Mouse (Mus musculus) neural tube, embryonic 11.5 days (tissue): ENCODE data around the gene Chchd2. TPM values are rescaled to one million over a fixed set of nuclear protein-coding genes. Genes with fewer than 3 reads are reported as not detected.
A peak's percentile ranks its signal among the peaks of the same experiment; 100 is the strongest.

Source experiments
- ATAC-seq: fragments of 200-750 bp; cut with Nextera tagmentation; 2 replicates; pipeline ENCODE4 v1.8.0; 2017; ENCODE audit warnings: moderate number of reproducible peaks, mild to moderate bottlenecking, moderate TSS enrichment, moderate library complexity; ENCODE audit not compliant: insufficient read depth, low FRiP score, low TSS enrichment
- DNase-seq: peaks from one replicate; pipeline ENCODE4 v3.0.0-alpha.2; 2015; ENCODE audit warnings: low spot score
- H3K27ac ChIP-seq: fragments of 300-500 bp; sonication (generic); 2 replicates; pipeline ENCODE4 v1.5.1; 2014; ENCODE audit warnings: low read depth, mild to moderate bottlenecking, low read length
- H3K27me3 ChIP-seq: fragments of 300-500 bp; sonication (generic); 2 replicates; pipeline ENCODE4 v1.6.1; 2014; ENCODE audit warnings: mild to moderate bottlenecking, low read length, mixed read lengths; ENCODE audit not compliant: control insufficient read depth, insufficient read depth
- H3K36me3 ChIP-seq: fragments of 300-500 bp; sonication (generic); 2 replicates; pipeline ENCODE4 v1.6.1; 2014; ENCODE audit warnings: mild to moderate bottlenecking, low read length, moderate library complexity, mixed read lengths; ENCODE audit not compliant: control insufficient read depth, insufficient read depth
- H3K4me1 ChIP-seq: fragments of 300-500 bp; sonication (generic); 2 replicates; pipeline ENCODE4 v1.6.1; 2014; ENCODE audit warnings: low read length, mixed read lengths; ENCODE audit not compliant: control insufficient read depth, insufficient read depth
- H3K4me2 ChIP-seq: fragments of 300-500 bp; sonication (generic); 2 replicates; pipeline ENCODE4 v1.6.1; 2014; ENCODE audit warnings: low read depth, mild to moderate bottlenecking, moderate library complexity
- H3K4me3 ChIP-seq: fragments of 300-500 bp; sonication (generic); 2 replicates; pipeline ENCODE4 v1.5.1; 2014; ENCODE audit warnings: low read depth, low read length
- H3K9ac ChIP-seq: fragments of 300-500 bp; sonication (generic); 2 replicates; pipeline ENCODE4 v1.6.1; 2014; ENCODE audit warnings: mild to moderate bottlenecking, low read length
- H3K9me3 ChIP-seq: fragments of 300-500 bp; sonication (generic); 2 replicates; pipeline ENCODE4 v1.6.1; 2016; ENCODE audit warnings: low read length; ENCODE audit not compliant: control insufficient read depth
- WGBS: fragments of 180-500 bp; shearing (Covaris S2); extraction: QIAGEN DNeasy Blood & Tissue Kit; methylation state at CpG from one replicate; pipeline ENCODE4 v1.1.7; 2014; 5-methylcytosine and 5-hydroxymethylcytosine counted together
- polyA plus RNA-seq: library from polyadenylated mRNA; unstranded; fragments of >200 nt; fragmentation: Nextera tagmentation; extraction: Ambion mirVana; gene quantifications from 2 replicates; pipeline ENCODE4 v1.2.1, GENCODE M21; 2014

Chchd2 gene
- 988 and 1,013 TPM in 2 replicates for polyA plus RNA-seq

DNA sequence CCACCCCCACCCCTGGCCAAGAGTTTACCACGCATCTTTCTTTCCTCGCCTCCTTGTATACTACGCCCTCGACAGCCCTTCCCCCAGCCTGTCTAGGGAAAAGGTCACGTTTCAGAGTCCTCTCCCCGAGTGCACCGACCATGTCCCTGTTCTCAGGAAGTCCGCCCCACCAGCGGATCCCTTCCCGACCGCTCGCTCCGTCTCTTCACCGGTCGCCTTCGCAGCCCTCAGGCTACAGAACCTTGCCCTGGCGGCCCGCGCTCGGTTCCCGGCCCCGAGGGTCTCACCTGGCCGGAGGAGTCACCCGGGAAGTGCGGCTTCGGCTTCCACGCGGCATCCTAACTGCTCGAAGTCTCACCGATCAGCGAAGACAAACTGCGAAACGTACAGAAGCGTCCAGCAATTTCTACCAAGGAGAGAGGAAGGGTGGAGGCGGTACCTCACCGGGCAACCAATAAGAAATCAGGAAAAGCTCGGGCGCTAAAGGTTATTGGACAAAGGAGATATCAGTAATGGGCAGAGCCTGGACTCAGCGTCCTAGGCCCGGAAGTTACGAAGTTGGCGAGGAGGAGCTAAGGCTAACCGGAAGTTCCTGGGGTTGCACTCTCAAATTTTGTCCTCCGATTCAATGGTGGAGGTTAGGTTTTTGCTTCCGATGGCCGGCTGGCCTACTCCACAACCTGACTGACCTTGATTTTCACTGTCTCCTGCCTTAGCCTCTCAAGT lies at the start of gene Chchd2:
Chchd2 (minus strand) TSS at position 560 of the 726 bp plus-strand sequence.
- Histone ChIP-seq H3K4me3 (peak within 1 kb of the TSS; percentile 72), H3K9me3 (no peaks in the 10 kb centered on the region), H3K27ac (peak within 1 kb of the TSS; percentile 89), H3K9ac (peak within 1 kb of the TSS; percentile 88), H3K27me3 (no peaks in the 10 kb centered on the region), H3K36me3 (peaks cover 5% of the 10 kb centered on the region; the same call in 1 of the 2 replicates), H3K4me2 (peak within 1 kb of the TSS; percentile 84), H3K4me1 (no peaks in the 10 kb centered on the region)
- peak; percentile 99 for ATAC-seq
- WGBS = under 1% methylated on average over 46 of the region's 46 CpGs
- DNase-seq = peak; percentile 91

DNA sequence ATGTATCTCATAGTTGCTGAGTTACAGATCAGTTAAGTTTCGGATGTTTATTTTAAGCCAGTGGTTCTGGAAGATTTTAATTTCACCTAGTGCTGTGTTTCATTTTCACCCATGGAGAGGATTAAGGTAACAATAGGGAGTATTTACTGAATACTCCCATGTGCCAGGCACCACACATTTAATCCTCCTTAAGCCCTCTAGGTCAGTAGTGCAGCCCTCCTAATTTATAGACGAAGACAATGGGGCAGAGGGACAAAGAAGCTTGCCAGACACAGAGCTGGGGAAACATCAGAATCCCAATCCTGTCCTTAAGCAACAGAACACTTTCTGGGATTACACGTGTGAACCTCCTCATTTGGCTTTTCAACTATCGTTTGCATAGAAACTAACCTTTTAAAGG lies 49.7 kb upstream of the Chchd2 start:
- Histone ChIP-seq H3K4me2 (no peak overlapping the region), H3K27ac (no peak overlapping the region), H3K9ac (no peak overlapping the region), H3K4me3 (no peak overlapping the region), H3K27me3 (no peaks in the 10 kb centered on the region), H3K36me3 (no peaks in the 10 kb centered on the region), H3K9me3 (no peaks in the 10 kb centered on the region), H3K4me1 (no peaks in the 10 kb centered on the region)
- no peak for DNase-seq
- ATAC-seq = no peak
- 56% methylated on average over 4 of the region's 4 CpGs for WGBS

DNA sequence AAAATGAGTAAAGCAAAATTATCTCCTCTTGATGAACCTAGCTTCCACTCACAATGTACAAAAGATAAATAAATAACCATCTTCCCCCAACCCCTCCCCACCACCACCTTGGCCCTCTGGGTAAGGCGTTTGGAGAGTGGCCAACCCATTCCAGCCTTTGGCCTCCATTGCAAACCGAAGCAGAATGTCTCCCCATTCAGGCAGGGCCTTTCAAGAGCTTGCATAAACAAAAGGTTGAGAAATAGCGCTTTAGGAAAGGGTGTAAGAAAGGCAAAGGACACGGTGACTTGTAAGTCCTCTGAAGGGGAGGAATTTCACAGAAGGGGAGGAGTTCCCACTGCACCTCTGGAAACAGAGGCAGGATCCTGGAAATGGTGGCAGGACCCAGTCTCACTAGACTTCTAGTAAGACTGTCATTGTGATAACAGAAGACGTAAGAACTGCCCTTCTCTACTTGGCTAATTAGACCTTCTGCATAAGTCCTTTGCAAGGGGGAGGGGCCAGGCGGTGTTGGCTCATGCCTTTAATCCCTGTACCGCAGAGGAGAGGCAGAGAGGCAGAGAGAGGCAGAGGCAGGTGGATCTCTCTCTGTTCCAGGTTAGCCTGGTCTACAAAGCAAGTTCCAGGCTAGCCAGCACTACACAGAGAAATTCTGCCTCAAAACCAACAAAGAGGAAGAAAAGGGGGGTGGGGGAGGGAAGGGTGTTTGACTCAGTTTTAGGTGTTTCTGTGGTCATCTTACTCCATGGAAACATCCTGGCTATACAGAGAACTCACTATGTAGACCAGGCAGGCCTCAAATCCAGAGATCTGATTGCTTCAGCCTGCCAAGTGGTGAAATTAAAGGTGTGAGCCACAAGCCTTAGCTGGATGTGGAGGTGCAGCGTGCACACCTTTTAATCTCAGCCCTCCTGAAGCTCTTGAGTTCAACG lies 42.9 kb upstream of the Chchd2 start:
- 52% methylated on average over 9 of the region's 9 CpGs for WGBS
- no peak overlapping the region for H3K4me3 ChIP-seq

DNA sequence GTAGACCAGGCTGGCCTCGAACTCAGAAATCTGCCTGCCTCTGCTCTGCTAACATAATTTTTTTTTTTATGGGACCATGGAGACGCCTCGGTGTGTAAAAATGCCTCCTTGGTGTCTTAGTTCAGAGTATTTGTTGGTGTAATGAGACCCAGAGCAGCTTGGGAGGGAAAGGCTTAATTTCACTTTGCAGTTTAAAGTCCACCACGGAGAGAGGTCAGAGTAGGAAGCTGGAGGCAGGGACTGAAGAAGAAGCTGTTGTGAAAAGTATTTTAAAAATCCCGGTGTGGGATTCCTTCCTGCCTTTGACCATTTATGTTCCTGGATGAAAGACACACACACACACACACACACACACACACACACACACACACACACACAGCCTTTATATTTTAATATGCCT lies 38.7 kb upstream of the Chchd2 start:
- Histone ChIP-seq H3K9ac (no peak overlapping the region), H3K36me3 (no peaks in the 10 kb centered on the region), H3K4me3 (no peak overlapping the region), H3K9me3 (no peaks in the 10 kb centered on the region), H3K4me1 (no peaks in the 10 kb centered on the region), H3K27ac (no peak overlapping the region), H3K4me2 (no peak overlapping the region), H3K27me3 (no peaks in the 10 kb centered on the region)
- no peak for DNase-seq
- ATAC-seq = no peak
- 84% methylated on average over 5 of the region's 5 CpGs for WGBS

More for the DNA sequence above, 42.9 kb upstream of the Chchd2 start:
- H3K27ac ChIP-seq = no peak overlapping the region
- H3K4me1 ChIP-seq = no peaks in the 10 kb centered on the region
- no peaks in the 10 kb centered on the region for H3K36me3 ChIP-seq
- H3K27me3 ChIP-seq = no peaks in the 10 kb centered on the region
- H3K9me3 ChIP-seq = no peaks in the 10 kb centered on the region
- no peak overlapping the region for H3K9ac ChIP-seq
- DNase-seq (no peak), ATAC-seq (no peak)
- no peak overlapping the region for H3K4me2 ChIP-seq

DNA sequence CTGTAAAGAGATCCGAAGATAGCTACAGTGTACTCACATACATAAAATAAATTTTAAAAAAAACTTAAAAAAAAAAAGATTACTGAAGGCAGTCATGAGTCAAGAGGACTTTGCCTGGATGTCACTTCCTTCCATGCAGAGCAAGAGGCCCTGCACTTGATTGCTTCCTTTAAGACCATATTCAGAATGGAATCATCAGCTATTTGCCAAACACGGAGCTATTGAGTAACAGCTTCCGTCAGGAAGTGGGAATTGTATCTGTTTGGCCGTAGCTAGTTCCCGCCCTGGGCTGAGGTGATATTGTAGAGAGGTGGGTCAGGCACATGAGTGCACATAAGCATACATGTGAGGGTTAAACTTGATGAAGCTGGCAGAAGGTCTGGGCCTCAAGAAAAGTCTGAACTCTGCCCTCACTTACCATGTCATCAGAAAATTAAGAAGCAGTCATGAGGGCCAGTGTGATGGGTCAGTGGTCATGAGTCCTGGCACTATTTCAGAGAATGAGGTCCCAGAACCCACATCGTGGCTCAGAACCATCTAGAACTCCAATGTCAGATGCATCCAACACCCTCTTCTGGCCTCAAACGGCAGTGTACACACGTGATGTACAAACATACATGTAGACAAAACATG lies 37.7 kb upstream of the Chchd2 start:
- no peaks in the 10 kb centered on the region for H3K9me3 ChIP-seq
- DNase-seq = no peak
- WGBS = 86% methylated on average over 8 of the region's 8 CpGs
- no peak overlapping the region for H3K9ac ChIP-seq
- H3K4me1 ChIP-seq = no peaks in the 10 kb centered on the region
- no peak overlapping the region for H3K27ac ChIP-seq
- no peaks in the 10 kb centered on the region for H3K36me3 ChIP-seq
- H3K4me2 ChIP-seq = no peak overlapping the region
- no peak for ATAC-seq
- H3K4me3 ChIP-seq = no peak overlapping the region
- H3K27me3 ChIP-seq = no peaks in the 10 kb centered on the region

DNA sequence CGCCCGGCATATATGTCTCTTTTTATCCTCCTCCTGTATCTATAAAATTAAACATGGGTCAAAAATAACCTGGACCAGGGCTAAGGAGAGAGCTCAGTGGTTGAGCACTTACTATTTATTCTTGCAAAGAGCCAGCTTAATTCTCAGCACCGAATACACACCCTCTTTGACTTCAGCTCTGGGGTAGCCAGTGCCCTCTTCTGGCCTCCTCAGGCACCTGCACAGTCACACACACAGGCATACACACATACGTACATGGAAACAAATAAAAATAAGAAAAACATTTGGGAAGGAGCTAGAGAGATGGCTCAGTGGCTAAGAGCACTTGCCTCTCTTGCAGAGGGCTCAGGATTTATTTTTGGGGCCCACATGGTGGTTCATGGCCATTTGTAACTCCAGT lies 34.7 kb upstream of the Chchd2 start:
- ATAC-seq (no peak), DNase-seq (no peak)
- Histone ChIP-seq H3K9ac (no peak overlapping the region), H3K4me3 (no peak overlapping the region), H3K9me3 (no peaks in the 10 kb centered on the region), H3K4me1 (no peaks in the 10 kb centered on the region), H3K36me3 (no peaks in the 10 kb centered on the region), H3K4me2 (no peak overlapping the region), H3K27ac (no peak overlapping the region), H3K27me3 (no peaks in the 10 kb centered on the region)
- WGBS = 94% methylated on average over 4 of the region's 4 CpGs

DNA sequence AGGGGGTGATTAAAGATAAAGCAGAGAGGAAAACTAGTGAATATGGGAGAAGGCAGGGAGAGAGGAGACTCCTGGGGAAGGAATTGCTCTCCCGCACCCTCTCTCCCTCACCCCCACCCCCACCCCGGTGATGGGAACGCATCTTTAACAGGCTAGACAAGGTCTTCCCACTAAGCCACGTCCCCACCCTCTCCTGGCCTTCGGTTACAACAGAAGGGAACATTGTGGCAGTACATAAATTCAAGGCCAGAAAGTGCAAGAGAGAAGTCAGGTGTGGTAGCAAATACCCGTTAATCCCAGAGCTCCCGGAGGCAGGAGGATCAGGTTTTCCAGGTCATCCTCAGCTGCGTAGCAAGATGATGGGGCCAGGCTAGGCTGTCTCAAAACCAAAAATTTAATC lies 32.0 kb upstream of the Chchd2 start:
- no peaks in the 10 kb centered on the region for H3K4me1 ChIP-seq
- H3K27me3 ChIP-seq = no peaks in the 10 kb centered on the region
- H3K27ac ChIP-seq = no peak overlapping the region
- no peak for DNase-seq
- WGBS = 70% methylated on average over 8 of the region's 8 CpGs
- H3K4me3 ChIP-seq = no peak overlapping the region
- H3K9ac ChIP-seq = no peak overlapping the region
- H3K36me3 ChIP-seq = no peaks in the 10 kb centered on the region
- H3K4me2 ChIP-seq = no peak overlapping the region
- H3K9me3 ChIP-seq = no peaks in the 10 kb centered on the region
- ATAC-seq = no peak

DNA sequence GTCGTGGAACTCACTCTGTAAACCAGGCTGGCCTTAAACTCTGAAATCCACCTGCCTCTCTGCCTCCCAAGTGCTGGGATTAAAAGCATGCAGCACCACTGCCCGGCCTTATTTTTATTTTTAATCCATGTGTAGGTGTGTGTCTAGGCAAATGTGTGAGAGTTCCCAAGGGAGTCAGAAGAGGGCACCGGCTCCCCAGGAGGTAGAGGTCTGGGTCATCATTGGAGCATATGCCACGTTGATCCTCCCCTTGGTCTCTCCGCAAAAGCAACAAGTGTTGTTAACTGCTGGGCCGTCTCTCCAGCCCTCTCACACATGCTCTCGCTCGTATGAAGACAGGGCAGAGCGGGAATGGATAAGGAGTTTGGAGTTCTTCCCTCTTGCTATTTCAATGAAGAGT lies 31.5 kb upstream of the Chchd2 start:
- no peak overlapping the region for H3K27ac ChIP-seq
- H3K27me3 ChIP-seq = no peaks in the 10 kb centered on the region
- H3K9me3 ChIP-seq = no peaks in the 10 kb centered on the region
- H3K36me3 ChIP-seq = no peaks in the 10 kb centered on the region
- ATAC-seq = no peak
- H3K4me2 ChIP-seq = no peak overlapping the region
- no peak overlapping the region for H3K9ac ChIP-seq
- no peak overlapping the region for H3K4me3 ChIP-seq
- DNase-seq = no peak
- 84% methylated on average over 9 of the region's 9 CpGs for WGBS
- H3K4me1 ChIP-seq = no peaks in the 10 kb centered on the region
